Mouse (Mus musculus) kidney, postnatal 25 days (tissue): ENCODE data around the gene Ophn1.

Experiments used
- DNase-seq, 2 experiments: peaks; one replicate each; pipeline ENCODE4 v3.0.0; 2021; ENCODE audit warnings: mixed read lengths in 2 of 2

The Ophn1 gene

DNA sequence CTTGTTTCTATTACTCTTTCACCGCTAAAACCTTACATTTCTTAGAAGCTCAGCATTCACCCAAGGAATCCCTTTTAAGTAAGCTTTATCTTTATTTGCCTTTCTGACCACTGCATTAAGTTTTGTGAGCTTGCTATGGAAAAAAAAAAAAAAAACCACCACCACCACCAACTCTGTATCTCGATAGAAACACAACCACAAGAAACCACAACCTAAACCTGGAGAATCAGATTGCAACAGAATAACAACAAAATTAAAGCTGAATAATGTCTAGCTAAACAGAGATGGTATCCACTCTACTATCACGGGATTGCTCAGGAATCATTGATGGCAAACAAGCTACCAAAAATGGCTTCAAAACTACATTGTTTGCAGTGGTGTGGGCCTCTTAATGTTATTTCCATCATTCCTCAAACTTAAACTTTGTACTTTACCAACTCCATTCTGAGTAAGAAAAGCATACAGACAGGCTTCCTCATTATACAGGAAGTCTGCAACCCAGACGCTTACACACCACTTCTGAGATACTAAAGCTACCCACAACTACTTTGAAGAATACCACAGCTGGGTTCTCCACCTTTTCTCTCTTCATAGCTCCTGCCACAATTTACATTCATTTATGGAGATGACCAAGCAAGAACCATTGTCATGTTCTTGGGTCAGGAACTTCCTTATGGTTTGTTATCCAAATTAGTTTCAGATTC is 116.4 kb downstream of the Ophn1 start:
- no peak for DNase-seq

- no peak for DNase-seq
Observed at GRCm38 (mm10) chrX:98755089-98755488, 135.7 kb downstream of the Ophn1 start.

- no peak for DNase-seq
Observed at GRCm38 (mm10) chrX:98751279-98751817, 139.5 kb downstream of the Ophn1 start.

DNA sequence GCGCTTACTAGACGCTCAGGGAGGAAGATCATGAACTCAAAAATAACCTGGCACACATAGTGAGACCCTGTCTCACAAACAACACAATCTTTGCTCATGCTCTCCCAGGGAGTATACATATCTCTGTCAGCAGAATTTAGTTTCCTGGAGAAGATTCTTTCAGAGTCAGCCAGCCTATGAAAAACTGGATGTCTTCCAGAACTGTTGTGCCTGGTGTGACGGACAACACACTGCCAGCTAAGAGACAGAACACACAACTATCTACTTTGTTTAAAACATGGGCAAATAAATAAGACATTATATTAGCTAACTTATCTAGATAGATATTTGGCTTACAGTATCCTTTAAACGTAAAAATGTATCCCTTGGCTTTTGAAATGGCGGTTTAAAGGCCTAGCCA is 154.1 kb downstream of the Ophn1 start:
- DNase-seq, result no peak

- DNase-seq, result no peak
Observed at GRCm38 (mm10) chrX:98722991-98723390, 167.8 kb downstream of the Ophn1 start.

- no peak for DNase-seq
Observed at GRCm38 (mm10) chrX:98707766-98708165, 183.1 kb downstream of the Ophn1 start.

- peak in 1 of 2 experiments; percentile 62 for DNase-seq
Observed at GRCm38 (mm10) chrX:98701635-98702034, 189.2 kb downstream of the Ophn1 start.

- DNase-seq, result peak in 1 of 2 experiments; percentile 6
Observed at GRCm38 (mm10) chrX:98682603-98683002, 208.2 kb downstream of the Ophn1 start.

- DNase-seq, result peak in 1 of 2 experiments; percentile 7
Observed at GRCm38 (mm10) chrX:98681281-98681680, 209.5 kb downstream of the Ophn1 start.

DNA sequence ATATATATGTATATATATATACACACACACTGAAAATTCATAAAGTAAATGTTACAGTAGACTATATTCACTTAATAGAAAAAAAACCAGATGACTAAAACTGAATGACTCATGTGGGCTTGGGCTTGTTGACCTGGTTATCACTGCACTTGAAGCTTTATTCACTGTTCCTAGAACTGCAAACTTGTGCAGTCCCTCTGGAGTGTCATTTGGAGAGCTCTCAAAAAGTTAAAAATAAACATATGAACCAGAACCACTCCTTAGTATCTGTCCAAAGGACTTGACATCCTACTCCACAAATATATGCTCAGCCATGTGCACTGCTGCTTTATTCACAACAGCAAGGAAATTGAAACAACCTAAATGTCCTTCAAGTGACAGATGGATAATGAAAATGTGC is 219.8 kb downstream of the Ophn1 start:
- no peak for DNase-seq

- no peak for DNase-seq
Observed at GRCm38 (mm10) chrX:98651431-98651830, 239.4 kb downstream of the Ophn1 start.

DNA sequence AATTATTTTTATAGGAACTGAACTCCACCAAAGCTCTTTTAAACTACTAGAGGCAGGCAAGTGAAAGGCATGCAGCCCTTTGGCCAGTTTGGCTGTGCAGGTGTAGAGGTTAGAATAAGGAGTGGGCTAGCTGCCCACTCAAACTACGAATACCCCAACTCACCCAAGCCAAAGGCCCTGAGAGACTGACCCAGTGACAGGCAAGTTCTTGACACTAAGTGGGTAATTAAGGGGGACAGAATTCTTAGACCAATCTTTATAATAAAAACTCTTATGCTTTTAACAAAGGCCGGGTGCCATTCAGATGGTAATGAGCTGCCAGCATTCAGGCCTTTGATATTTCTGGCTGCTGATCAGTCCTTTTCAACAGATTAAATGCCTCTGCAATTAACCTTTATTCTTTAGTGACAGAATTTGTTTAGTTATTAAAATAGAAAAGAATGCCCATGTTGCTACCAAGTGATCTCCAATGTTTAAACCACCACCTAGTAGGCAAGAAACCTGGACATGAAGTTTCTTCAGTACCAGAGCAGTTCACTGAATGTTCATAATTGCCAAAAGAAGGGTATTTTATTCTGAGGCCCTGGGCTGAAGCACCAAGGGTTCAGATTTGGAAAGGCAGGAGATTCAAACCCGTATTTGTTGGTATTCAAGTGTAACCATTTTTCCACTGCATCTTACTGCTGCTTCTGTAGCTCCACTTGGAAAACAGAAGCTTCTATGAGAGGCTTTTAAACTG is 262.0 kb downstream of the Ophn1 start:
- DNase-seq, result no peak

- DNase-seq, result peak; percentile 34 to 47
Observed at GRCm38 (mm10) chrX:98618865-98619264, 272.0 kb downstream of the Ophn1 start.

DNA sequence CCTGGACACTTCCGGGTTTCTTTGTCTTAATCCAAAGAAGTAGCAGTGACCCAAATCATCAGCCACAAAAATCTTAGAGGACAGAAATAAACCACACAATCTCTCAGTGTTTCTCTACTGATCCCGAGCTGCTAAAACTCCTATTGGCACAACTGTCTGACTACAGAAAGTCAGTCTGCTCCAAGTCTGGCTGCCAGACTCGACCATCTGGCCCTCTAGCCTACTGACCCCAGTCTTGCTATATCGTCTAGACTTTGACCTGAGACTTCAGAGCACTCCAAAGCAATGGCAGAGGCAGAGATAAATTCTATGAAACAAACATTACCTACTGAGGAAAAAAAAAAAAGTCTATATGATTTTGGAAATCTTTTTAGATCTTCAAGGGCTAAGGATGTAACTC is 273.4 kb downstream of the Ophn1 start:
- DNase-seq, result no peak

- DNase-seq, result peak in 1 of 2 experiments; percentile 3
Observed at GRCm38 (mm10) chrX:98574201-98574600, 316.6 kb downstream of the Ophn1 start.

- no peak for DNase-seq
Observed at GRCm38 (mm10) chrX:98546458-98546857, 344.4 kb downstream of the Ophn1 start.

GRCm38 (mm10) chrX:98515329-98515728 is 375.5 kb downstream of the Ophn1 start:
- DNase-seq, result no peak

DNA sequence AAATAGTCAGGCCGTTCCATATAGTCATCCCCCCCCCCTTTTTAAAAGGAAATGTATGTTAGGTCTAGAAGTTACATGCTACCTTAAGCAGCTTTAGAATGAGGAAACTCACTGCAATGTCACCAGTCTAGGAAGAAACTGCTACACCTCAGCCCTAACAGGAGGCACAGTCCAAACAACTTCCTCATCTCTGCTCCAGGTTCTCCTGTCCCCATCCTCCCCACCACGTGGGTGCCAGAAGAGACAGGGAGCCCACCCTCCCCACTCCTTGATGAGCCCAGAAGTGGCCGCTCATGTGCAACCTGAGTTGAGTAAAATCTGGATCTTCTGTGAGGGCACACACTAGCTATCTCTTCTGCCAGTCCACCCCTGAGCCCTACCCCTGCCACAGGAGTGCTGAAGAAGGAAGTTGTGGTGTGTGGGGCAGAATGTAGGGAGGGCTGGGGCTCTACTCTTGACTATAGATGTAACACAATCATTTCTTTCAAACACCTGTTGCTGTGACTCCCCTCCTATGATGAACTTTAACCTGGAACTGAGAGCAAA is 376.4 kb downstream of the Ophn1 start:
- peak in 1 of 2 experiments; percentile 18 for DNase-seq
